Mouse (Mus musculus) urinary bladder, postnatal 10 days (tissue): Measurements from ENCODE around the gene Plekhb2.

ENCODE experiments used
- DNase-seq: peaks from one replicate; pipeline ENCODE4 v3.0.0; 2022; ENCODE audit warnings: low spot score

The Plekhb2 gene

GRCm38 (mm10) chr1:34849745-34850342, at the start of gene Plekhb2:
Gene Plekhb2, plus strand, starts transcription at chr1:34849976.
- peak; percentile 60 for DNase-seq

GRCm38 (mm10) chr1:34801616-34802289, 48.0 kb upstream of the Plekhb2 start:
- DNase-seq: no peak

GRCm38 (mm10) chr1:34802290-34802642, 47.5 kb upstream of the Plekhb2 start:
- DNase-seq: no peak

GRCm38 (mm10) chr1:34804863-34805262, 44.9 kb upstream of the Plekhb2 start:
- DNase-seq: no peak

GRCm38 (mm10) chr1:34805931-34806520, 43.8 kb upstream of the Plekhb2 start:
- no peak for DNase-seq

- no peak for DNase-seq
Observed at GRCm38 (mm10) chr1:34808445-34808844, 41.3 kb upstream of the Plekhb2 start.

GRCm38 (mm10) chr1:34810293-34810692, 39.5 kb upstream of the Plekhb2 start:
- no peak for DNase-seq

- no peak for DNase-seq
Observed at GRCm38 (mm10) chr1:34811035-34811434, 38.7 kb upstream of the Plekhb2 start.

- no peak for DNase-seq
Observed at GRCm38 (mm10) chr1:34811581-34811980, 38.2 kb upstream of the Plekhb2 start.

- DNase-seq: no peak
Observed at GRCm38 (mm10) chr1:34812407-34813247, 37.1 kb upstream of the Plekhb2 start.

GRCm38 (mm10) chr1:34815843-34816242, 33.9 kb upstream of the Plekhb2 start:
- DNase-seq: no peak

GRCm38 (mm10) chr1:34819225-34819910, 30.4 kb upstream of the Plekhb2 start:
- DNase-seq: no peak

GRCm38 (mm10) chr1:34821411-34821810, 28.4 kb upstream of the Plekhb2 start:
- no peak for DNase-seq

GRCm38 (mm10) chr1:34822003-34822402, 27.8 kb upstream of the Plekhb2 start:
- no peak for DNase-seq

GRCm38 (mm10) chr1:34822746-34823145, 27.0 kb upstream of the Plekhb2 start:
- DNase-seq: no peak

- no peak for DNase-seq
Observed at GRCm38 (mm10) chr1:34823353-34823752, 26.4 kb upstream of the Plekhb2 start.

GRCm38 (mm10) chr1:34824208-34824607, 25.6 kb upstream of the Plekhb2 start:
- no peak for DNase-seq

- DNase-seq: no peak
Observed at GRCm38 (mm10) chr1:34825909-34826308, 23.9 kb upstream of the Plekhb2 start.

GRCm38 (mm10) chr1:34827900-34828299, 21.9 kb upstream of the Plekhb2 start:
- no peak for DNase-seq

GRCm38 (mm10) chr1:34828528-34829294, 21.1 kb upstream of the Plekhb2 start:
- no peak for DNase-seq

- DNase-seq: no peak
Observed at GRCm38 (mm10) chr1:34830934-34831333, 18.8 kb upstream of the Plekhb2 start.
